Mouse (Mus musculus) lung, postnatal 0 days (tissue): ENCODE data around the gene Uspl1.

ENCODE experiments used
- CTCF ChIP-seq: IDR thresholded peaks from 2 replicates; pipeline ENCODE4 v1.5.1; 2016; ENCODE audit warnings: antibody characterized with exemption, mild to moderate bottlenecking
- EP300 ChIP-seq: IDR thresholded peaks from 2 replicates; pipeline ENCODE4 v1.6.1; 2016; ENCODE audit warnings: antibody characterized with exemption, mild to moderate bottlenecking, control low read depth

- TF ChIP-seq EP300 (no peak), CTCF (no peak)
These were observed 37.2 kb downstream of the Uspl1 start for GRCm38 (mm10) chr5:149221355-149221754.
